Mouse (Mus musculus) kidney, adult 2 months (tissue): ENCODE measurements around the gene Eif3d.

Source experiments
- CTCF ChIP-seq: fragments of 200-500 bp; conservative IDR thresholded peaks from 2 replicates; pipeline ENCODE4 v1.5.1; 2011; ENCODE audit warnings: low read depth, mild to moderate bottlenecking, control low read depth, low read length, moderate library complexity, mixed read lengths; ENCODE audit not compliant: insufficient read depth, insufficient read length
- POLR2A ChIP-seq: fragments of 200-500 bp; IDR thresholded peaks from one replicate; pipeline ENCODE4 v1.6.1; 2011; ENCODE audit warnings: low read depth, low read length, control low read depth

GRCm38 (mm10) chr15:77931689-77932016 lies 39.0 kb downstream of the Eif3d start:
- TF ChIP-seq POLR2A (no peak), CTCF (no peak)
